Mouse (Mus musculus): ENCODE data around the gene 1700013G24Rik. TPM values are rescaled to one million over a fixed set of nuclear protein-coding genes. Genes with fewer than 3 reads are reported as not detected.

1700013G24Rik gene
- polyA plus RNA-seq, 1 experiment from 2014 or later: not detected

Other genes starting within 250 kb of the 1700013G24Rik start
- 0.78 and 1.7 TPM in 2 replicates for gene Wnt4, start 175.8 kb upstream of the 1700013G24Rik start, polyA plus RNA-seq (2015; fragmentation: Nextera tagmentation; extraction: Ambion mirVana)
- gene Cdc42, start 95.6 kb upstream of the 1700013G24Rik start, polyA plus RNA-seq (2015; fragmentation: Nextera tagmentation; extraction: Ambion mirVana): 799 and 841 TPM in 2 replicates
- gene Cela3a, start 43.5 kb upstream of the 1700013G24Rik start, polyA plus RNA-seq (2015; fragmentation: Nextera tagmentation; extraction: Ambion mirVana): not detected in 2 replicates
- gene Cela3b, start 22.7 kb upstream of the 1700013G24Rik start, polyA plus RNA-seq (2015; fragmentation: Nextera tagmentation; extraction: Ambion mirVana): not detected in 2 replicates
- 3.7 and 4.2 TPM in 2 replicates for gene Hspg2, start 15.5 kb downstream of the 1700013G24Rik start, polyA plus RNA-seq (2015; fragmentation: Nextera tagmentation; extraction: Ambion mirVana)
- gene Ldlrad2, start 121.3 kb downstream of the 1700013G24Rik start, polyA plus RNA-seq (2015; fragmentation: Nextera tagmentation; extraction: Ambion mirVana): 0.47 TPM in 1 of 2 replicates, not detected in the other
- 80.5 and 81.6 TPM in 2 replicates for gene Usp48, start 140.5 kb downstream of the 1700013G24Rik start, polyA plus RNA-seq (2015; fragmentation: Nextera tagmentation; extraction: Ambion mirVana)
- 31.2 and 40.4 TPM in 2 replicates for gene Rap1gap, start 211.4 kb downstream of the 1700013G24Rik start, polyA plus RNA-seq (2015; fragmentation: Nextera tagmentation; extraction: Ambion mirVana)

Data from forebrain, embryonic 15.5 days (tissue).